Mouse (Mus musculus) liver (tissue): ENCODE data around the gene Dlgap1.
"Not testable (repeated sequence)": the region's sequence is repeated elsewhere in the genome, so short reads cannot be mapped to it uniquely, and the experiment has no call there.

Experiments
- DNase-seq: peaks from one replicate; pipeline ENCODE4 v3.0.0-alpha.2; 2020; ENCODE audit warnings: mixed read lengths

Gene Dlgap1

GRCm38 (mm10) chr17:70826227-70826626, 857.4 kb downstream of the Dlgap1 start:
- no peak for DNase-seq

GRCm38 (mm10) chr17:70827463-70828179, 858.7 kb downstream of the Dlgap1 start:
- DNase-seq, result not testable (repeated sequence)

GRCm38 (mm10) chr17:70828180-70828528, 859.3 kb downstream of the Dlgap1 start:
- no peak for DNase-seq

GRCm38 (mm10) chr17:70828569-70828968, 859.7 kb downstream of the Dlgap1 start:
- no peak for DNase-seq

GRCm38 (mm10) chr17:70829217-70829616, 860.3 kb downstream of the Dlgap1 start:
- DNase-seq, result no peak

GRCm38 (mm10) chr17:70829943-70830715, 861.3 kb downstream of the Dlgap1 start:
- DNase-seq, result no peak

GRCm38 (mm10) chr17:70831591-70831990, 862.7 kb downstream of the Dlgap1 start:
- no peak for DNase-seq

- DNase-seq, result peak; percentile 20
Measured at GRCm38 (mm10) chr17:70832544-70832943, 863.7 kb downstream of the Dlgap1 start.

- peak; percentile 41 for DNase-seq
Measured at GRCm38 (mm10) chr17:70834430-70834965, 865.6 kb downstream of the Dlgap1 start.

GRCm38 (mm10) chr17:70835071-70835790, 866.4 kb downstream of the Dlgap1 start:
- DNase-seq, result no peak

GRCm38 (mm10) chr17:70836820-70837219, 867.9 kb downstream of the Dlgap1 start:
- DNase-seq, result no peak

- DNase-seq, result not testable (repeated sequence)
Measured at GRCm38 (mm10) chr17:70837474-70837873, 868.6 kb downstream of the Dlgap1 start.

- DNase-seq, result no peak
Measured at GRCm38 (mm10) chr17:70838031-70838430, 869.2 kb downstream of the Dlgap1 start.

GRCm38 (mm10) chr17:70838533-70838932, 869.7 kb downstream of the Dlgap1 start:
- DNase-seq, result no peak

- DNase-seq, result no peak
Measured at GRCm38 (mm10) chr17:70843252-70843651, 874.4 kb downstream of the Dlgap1 start.

- no peak for DNase-seq
Measured at GRCm38 (mm10) chr17:70844971-70845370, 876.1 kb downstream of the Dlgap1 start.

GRCm38 (mm10) chr17:70845543-70845942, 876.7 kb downstream of the Dlgap1 start:
- no peak for DNase-seq

GRCm38 (mm10) chr17:70846111-70846644, 877.3 kb downstream of the Dlgap1 start:
- DNase-seq, result no peak

GRCm38 (mm10) chr17:70847086-70847485, 878.2 kb downstream of the Dlgap1 start:
- DNase-seq, result peak; percentile 32

GRCm38 (mm10) chr17:70847751-70848510, 879.1 kb downstream of the Dlgap1 start:
- DNase-seq, result no peak

GRCm38 (mm10) chr17:70848511-70849398, 879.9 kb downstream of the Dlgap1 start:
- peak; percentile 47 for DNase-seq
